Mouse (Mus musculus) right cerebral cortex, adult 2 months (tissue): ENCODE results near the gene Dpp10.

ENCODE experiments used
- DNase-seq, 2 experiments: peaks; one replicate each; pipeline ENCODE4 v3.0.0; 2021 to 2022; ENCODE audit warnings: low spot score in 2 of 2

Dpp10 gene

DNA sequence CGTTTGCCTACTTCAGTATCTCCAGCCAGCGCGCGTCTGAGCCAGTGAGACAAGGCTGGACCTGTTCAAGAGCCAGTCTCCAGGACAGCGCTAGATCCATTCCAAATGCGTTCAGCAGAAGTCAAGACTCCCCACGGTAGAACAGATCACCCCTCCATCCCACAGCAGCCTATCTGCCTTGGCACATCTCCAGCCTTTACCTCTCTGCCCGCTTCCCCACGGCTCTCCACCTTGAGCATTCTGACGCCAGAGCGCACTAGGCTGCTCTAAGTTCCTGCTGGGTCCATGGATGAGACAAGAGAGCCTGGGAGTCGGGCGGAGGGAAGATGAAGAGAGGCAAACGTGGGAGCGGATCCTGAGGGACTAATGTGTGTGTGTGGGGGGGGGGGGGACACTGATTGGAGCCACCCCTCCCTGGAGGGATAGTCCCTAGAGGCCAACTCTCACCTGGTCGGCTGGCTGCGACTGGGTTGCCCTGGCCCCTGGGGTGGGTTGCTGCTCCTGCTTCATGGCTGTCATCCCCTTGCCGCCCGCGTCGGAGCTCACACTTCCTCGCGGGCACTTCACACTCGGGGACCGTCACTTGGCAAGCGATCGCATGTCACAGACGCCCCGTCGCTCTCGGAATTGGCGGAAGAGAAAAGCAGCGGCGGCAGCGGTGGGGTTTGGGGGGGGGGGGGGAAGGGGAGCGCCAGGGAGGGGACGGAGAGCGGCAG lies at the start of gene Dpp10:
TSS of gene Dpp10 (minus strand) at position 635 of the 716 bp plus-strand sequence.
- DNase-seq: peak in 1 of 2 experiments; percentile 50

DNA sequence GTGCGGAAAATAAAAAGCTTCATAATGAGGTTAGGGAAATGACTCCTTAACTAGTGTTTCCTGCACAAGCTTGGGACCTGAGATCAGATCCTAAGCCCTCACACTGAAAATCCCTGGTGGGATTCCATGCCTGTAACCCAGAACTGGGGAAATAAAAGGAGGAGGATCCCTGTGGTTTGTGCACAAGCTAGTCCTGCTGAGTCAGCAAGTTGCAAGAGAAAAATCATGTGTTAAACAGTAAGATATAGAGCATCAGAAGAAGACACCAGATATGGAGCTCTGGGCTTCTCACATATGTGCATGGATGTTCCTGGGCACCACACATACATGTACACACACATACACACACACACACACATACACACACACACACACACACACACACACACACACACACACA lies 3.2 kb upstream of the Dpp10 start:
- no peak for DNase-seq

DNA sequence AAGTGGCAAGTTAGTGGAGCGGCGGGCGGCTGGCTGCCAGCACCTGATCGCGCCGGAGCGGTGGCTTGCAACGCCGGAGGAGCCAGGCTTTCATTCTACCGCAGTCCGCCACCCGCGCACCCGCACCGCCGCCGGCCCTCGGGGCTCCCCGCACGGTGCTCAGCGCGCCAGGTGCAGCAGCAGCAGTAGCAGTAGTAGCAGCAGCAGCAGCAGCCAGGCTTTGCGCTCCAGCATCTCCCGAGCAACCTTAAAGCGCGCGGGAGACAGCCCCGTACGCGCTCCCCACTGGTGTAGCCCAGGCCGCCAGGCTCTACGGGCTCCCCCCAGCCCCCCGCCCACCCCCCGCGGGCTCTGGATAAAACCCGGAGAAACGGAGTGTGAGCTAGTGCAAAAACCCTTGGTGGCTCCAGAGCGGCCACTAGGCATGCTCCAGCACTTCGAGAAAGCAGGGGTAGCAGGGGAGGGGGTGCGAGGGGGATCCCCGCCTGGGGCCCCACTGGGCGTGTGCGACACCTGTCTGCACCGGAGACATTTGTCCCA lies 472 bp upstream of the Dpp10 start:
- peak; percentile 60 to 70 for DNase-seq

DNA sequence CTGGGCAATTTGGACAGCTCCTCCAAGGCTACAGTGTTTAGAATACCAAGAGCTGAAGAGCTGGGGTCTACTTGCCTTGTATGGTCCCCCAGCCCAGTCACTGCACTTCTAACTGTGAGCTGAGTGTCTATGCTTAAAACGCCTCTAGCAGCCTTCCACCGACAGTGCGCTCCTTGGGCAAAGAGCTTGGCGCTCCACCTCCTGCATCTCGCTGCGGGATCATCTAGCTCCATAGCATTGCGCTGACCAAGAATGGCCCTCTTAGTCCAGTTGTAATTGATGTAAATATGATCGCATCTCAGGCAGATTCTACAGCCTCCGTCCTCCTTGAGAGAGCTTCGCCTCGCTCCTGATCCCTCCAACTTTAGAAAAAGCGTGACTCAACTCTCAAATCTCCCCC lies 1.2 kb downstream of the Dpp10 start:
- DNase-seq: peak in 1 of 2 experiments; percentile 38

DNA sequence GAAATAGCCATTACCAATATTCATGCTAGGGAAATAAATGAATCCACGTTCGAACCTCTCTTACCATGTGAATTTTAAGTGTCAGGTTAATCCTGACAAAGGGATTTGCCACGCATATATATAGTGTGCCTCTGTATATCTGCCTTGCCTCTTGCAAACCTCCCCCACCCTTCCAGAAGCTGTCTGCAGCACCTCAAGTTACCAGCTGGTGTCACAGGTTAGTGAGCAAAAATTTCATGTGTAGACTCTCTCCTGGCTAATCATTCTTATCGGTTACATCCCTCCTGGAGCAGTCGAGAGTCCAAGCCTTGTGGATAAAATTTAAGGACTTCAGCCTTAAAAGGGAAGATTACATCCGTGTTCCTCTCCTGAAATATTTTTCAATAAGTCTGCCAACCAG lies 1.9 kb downstream of the Dpp10 start:
- DNase-seq: no peak

DNA sequence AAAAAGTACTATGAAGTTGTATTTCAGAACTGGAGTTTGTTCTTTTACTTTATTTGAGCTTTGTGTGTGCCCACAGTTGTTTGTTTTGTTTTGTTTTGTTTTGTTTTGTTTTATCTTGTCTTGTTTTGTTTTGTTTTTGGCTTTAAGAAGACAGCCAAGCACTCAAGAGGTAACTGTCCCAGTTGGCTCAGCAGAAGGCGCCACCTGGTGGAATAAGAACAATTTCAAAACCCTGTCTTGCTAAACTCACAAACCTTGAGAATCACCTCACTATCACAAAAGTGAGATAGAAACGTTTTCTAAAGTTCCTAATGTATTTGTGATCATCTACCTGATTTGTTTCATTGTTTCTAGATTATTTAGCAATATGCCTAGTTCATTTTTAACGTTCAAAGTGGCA lies 3.8 kb downstream of the Dpp10 start:
- peak in 1 of 2 experiments; percentile 68 for DNase-seq

DNA sequence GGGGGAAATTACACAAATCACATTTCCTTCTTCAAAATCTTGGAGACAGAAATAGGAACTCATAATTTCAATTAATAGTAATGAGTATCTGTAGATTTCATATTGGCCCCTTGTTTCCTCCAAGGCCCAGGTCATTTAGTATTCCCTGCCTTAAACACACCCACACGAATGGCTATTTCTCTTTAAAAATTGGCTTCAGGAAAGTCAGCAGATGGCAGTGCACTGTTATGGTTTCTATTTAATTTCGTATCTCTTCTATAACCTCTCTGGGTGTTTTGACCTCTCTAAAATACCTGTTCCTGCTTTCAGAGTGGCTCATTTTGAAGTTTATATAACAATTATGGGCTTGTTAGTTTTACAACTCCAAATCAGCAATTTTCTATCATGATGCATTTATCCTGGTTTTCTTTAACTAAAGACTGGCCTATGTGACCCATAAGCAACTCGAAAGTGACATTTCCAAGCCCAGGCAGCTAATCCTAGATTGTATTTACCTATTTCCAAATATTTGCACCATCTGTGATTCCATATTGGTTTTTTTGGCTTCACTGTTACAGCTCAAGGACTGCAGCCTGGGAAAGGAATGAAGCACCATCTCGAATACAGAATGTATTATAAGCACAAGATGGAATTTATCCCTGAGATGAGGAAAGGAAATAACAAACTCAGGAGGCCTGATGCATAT lies 9.9 kb downstream of the Dpp10 start:
- DNase-seq: no peak

DNA sequence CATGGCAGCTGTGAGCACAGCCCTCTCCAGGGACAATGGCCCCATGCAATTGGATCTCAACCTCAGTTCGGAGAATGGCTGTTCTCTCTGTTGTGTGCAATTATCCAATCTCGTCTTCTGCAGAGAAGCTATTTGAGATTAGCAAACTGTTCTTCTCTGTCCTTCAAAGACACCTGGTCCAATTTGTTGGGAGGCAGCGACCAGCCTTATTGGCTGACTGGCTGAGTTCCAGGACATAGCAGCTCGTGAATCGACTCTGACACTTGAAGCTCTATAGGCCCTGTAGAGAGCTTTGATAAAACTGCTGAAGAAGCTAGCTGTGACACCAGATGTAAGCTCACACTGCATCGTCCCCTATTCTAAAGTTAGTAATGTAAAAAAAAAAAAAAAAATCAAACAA lies 12.7 kb downstream of the Dpp10 start:
- DNase-seq: no peak

DNA sequence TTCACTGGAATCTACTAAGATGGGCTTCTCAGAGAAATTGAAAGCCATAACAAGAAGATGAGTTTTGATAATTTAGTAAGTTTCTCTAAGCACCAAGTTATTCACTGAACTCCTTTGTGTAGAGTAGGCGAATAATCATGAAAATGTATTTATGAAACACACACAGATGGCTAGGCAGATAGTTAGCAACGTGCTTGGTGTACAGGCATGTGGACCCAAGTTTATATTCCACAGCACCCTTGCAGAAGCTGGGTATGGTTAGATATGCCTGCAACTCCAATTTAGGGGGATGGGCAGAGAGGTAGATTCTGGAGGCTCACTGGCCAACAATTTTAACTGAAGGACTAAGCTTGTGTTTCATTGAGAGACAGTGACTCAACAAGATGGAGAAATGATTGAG lies 13.4 kb downstream of the Dpp10 start:
- no peak for DNase-seq

DNA sequence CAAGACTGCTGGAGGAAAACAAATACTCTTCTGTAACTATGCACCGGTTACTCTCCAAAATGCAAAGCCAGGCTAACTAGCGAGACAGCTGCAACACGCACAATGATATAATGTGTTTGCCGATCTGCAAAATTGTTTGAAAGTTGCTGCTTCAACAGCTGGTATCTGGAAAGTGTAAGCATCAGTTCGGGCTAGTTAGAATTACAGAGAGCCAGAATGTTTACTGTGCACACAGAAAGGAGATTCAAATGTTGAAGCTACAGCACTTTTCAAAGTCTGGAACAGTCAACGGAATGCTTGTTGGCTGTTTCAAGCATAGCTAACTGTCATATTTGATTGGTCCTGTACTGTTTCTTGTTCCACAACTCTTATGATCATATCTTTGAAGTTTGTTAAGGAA lies 42.6 kb downstream of the Dpp10 start:
- DNase-seq: no peak

DNA sequence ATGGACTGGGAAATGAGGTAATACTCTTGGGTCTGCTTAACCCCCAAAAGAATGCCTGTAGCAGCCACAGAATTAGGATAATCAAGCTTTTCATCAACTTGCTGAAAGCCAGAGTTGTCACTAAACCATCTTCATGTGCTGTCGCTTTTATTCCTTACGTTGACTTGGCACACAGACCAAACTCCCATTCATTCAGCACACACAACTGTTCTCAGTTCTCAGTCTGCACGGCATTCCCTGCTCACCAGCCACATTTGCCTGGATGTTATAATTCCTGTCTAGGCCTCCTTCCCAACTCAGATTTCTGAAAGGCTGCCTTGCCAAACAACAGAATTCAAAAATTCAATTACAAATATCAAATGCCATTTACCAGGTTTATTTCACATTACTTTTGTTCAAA lies 49.6 kb downstream of the Dpp10 start:
- no peak for DNase-seq

DNA sequence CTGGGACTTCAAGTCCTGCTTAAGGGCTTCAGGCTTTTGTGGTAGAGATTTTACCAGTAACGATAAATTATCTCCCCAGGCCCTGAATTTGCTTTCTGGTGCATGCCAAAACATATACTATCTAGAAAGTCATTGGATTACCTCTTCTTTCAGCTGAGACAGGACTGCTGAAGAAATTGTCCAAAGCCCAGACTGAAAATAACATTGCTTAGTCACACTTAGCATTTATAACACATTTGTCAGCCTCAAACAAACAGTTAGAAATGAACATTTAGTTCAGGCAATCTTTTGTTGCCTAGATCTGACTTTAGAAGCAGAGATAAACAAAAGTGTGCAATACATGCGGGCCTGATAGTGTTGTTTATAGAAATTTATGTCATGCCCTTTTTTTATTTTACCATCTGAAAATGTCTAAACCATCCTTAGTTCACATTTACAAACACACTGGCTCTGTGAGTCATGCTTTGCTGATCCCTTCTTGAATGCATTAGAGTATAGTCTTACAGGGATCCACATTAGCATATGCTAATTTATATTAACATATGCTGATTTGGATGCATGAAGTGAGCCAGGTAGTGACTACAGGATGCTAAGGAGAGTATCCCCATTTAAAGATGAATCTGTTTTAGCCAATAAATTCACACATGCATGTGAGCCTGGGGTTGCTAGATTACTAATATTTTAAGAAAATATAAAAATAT lies 59.9 kb downstream of the Dpp10 start:
- no peak for DNase-seq

DNA sequence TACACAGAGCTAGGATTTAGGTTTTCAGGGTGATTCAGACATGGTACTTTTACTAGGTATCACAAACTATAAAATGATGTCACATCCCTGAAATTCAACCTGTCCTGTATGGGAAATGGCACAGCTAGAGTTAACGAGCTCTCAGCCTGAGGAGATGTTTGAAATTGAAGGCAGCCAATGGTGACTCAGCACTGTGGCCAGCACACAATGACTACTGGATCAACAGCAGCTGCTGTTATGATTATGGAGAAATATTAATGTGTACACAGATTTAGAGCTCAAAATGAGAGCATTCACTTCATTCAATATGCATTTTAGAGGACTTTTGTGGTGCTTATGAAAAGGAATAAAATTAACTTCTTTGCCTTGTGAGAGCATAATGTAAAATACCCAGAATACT lies 66.8 kb downstream of the Dpp10 start:
- DNase-seq: no peak

DNA sequence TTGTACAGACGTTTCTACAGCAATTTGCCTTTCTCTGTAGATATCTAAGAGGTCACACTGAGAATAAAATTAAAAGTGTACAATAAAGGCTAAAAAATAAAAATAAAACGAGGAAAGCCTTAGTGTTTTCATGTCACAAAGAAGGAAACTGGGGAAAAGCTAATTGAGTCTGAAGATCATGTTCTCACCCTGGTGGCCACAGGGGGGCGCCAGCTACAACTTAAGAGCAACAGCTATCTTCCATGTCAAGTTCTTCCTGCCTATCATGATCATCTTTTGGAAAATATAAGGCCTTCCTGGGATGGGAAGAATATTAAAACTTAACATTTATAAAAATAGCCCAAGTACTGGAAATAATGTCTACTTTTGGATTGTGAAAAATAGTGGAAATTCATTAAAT lies 70.7 kb downstream of the Dpp10 start:
- peak; percentile 26 to 32 for DNase-seq

DNA sequence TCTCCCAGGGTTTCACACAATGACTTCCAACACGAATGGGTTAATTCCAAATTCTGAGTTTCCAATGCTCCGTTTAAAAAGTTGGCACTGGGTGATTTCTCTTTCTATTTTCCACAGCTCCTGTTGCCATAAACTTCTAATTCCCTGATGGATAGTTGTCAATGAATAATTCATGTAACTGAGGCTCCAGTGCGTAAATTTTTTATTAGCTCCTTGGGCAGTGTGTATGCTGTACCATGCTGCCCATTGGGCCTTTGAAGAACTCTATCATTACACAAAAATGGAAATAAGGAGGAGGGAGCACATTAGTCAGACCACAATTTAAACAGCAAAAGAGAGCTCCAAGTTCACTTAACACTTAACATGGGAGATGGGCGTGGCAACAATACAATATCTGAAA lies 99.2 kb downstream of the Dpp10 start:
- no peak for DNase-seq

DNA sequence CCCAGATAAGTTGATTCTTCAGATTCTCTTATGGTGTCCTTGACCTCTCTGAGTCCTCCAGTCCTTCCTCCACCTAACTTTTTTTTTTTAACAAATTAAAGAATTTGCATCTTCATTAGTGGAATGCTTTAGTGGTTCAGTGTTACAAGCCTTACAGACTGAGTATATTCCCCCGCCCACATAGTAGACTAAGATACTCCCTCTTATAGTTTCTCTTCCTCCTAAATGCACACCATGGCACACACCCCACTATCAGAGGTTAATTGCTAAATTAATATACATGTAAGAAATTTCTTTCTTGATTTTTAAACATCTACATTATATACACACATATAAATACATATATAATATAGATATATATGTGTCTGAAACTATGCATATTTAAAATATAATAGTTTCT lies 104.5 kb downstream of the Dpp10 start:
- DNase-seq: no peak

DNA sequence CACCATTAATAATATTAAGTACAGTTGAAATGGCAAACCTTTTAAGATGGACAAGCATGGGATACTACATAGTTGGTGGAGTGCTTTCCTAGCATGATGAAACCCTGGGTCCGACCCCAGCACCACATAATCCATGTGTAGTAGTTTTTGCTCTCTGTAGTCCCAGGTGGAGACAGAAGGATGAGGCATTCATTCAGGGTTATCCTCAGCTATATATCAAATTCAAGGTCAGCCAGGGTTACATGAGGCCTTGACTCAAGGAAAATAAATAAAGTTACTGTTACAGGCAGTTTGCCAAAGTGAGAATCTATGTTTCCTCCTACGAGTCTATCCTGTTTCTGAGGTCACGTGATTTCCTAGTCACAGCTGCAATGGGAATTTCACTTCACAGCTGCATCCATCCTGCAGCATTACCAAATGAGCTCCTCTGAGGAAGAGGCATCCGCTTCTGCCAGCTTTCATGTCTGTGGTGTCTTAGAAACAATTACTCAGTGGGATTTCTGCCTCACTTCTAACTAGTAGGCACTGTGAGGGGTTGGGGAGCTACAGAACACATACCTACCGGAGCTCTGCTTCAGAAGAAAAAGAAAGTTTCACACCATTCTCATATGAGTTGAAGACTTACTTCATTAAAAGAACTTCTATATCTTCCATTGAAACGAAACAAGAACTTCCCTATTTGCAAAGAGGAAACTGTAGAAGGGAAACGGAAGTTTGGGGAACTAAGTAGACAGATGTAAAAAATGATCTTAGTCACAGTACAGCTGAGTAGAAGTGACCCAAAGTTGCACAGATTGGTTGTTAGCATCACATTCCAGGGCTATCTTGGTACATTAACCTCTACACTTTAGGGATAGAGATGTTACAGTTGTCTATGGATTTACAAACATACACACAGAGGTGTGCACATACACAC lies 111.3 kb downstream of the Dpp10 start:
- no peak for DNase-seq

DNA sequence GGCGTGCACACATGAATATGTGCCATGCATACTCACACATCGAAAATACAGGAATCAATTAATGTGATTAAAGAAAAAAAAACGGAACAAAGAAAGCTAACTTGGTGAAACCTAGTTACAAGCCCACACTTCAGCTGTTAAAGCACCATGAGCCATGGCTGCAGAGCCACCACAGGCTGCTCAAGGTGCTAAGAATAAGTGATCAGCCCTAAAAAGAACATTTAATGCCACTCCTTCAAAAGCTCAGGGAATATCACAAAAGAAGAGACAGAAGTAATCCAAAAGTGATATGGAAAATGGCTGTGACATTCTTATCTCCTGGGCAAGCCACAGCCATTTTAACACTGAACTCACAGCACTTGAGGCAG lies 117.4 kb downstream of the Dpp10 start:
- DNase-seq: no peak

DNA sequence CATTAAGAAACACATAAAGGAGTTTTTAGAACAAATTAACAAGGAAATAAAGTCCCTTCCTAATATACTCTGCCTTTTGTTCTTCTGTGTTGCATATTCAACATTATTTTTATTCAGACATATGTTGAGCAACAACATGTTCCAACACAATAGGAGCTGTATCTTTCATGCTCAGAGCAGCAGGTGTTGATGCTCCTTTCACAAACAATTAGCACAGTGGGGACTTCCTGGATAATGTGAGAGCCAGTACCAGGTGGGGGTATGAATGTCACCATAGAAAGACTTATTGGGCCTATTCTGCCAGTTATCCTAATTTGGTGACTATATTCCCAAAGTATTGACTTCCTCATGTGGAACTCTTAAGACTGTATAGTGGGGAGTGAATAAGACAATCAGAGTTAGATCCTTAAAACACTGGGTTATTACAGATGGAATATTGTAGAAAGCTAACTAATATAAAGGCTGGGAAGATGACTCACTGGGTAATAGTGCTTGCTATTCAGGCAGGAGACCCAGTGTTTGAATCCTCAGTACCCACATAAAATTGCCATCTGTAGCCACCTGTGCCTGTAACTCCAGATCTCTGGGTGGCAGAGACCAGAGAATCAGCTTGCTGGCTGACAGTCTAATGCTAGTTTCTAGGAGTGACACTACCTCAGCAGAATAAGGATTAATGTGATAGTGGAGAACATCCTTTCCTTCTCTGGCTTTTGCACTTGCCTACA lies 117.9 kb downstream of the Dpp10 start:
- DNase-seq: peak in 1 of 2 experiments; percentile 21

DNA sequence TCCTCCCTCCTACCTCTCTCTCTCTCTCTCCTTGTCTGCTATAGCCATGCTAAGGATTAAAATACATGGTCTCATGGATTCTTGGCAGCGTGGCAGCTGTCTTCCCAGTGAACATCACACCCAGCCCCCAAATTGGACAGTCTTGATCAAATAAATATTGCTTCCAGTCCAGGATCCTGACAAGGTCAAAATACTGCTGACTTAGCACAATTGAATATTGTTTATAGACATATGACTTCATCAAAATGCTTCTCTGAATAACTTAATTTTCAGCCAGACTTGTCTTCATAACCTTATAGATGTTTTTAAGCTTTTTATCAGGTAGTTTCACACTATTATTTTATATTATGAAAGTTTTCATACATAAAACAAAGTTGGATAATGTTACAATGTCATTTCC lies 120.5 kb downstream of the Dpp10 start:
- DNase-seq: no peak

DNA sequence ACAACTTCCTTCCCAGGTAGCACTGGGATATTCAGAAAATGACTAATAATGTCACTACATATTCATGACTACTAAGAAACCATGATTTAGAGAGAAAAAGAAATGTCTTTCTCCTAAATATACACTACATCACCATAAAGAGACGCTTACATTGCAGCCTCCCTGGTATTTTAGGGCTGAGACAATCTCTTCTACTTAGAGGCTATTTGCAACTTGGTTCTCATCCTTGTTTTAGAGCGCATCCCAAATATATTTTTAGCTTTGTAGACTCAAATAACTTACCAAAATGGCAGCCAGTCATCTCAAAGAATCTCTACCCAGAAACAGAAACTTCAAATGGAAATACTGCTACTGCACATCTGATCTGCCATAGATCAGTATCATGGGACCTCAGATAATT lies 121.5 kb downstream of the Dpp10 start:
- no peak for DNase-seq
